Mouse (Mus musculus) gastrocnemius, postnatal 36 days (tissue): ENCODE measurements around the gene Nlrp9b. TPM values are rescaled to one million over a fixed set of nuclear protein-coding genes. Genes with fewer than 3 reads are reported as not detected.
"Not testable (repeated sequence)": the region's sequence is repeated elsewhere in the genome, so short reads cannot be mapped to it uniquely, and the experiment has no call there.

Source experiments
- DNase-seq, 2 experiments: peaks; one replicate each; pipeline ENCODE4 v3.0.0; 2022
- intact Hi-C: fragments of 180-260 bp; cut with DNase I; formaldehyde crosslinking; loops from one replicate; pipeline ENCODE4 v1.15.1; 2025
- long read RNA-seq, 2 experiments: library from polyadenylated mRNA; stranded (forward); transcript quantifications; one replicate each; pipeline ENCODE4 v2.0.0; 2021
- total RNA-seq, 2 experiments: library from RNA; stranded (reverse); gene quantifications; 2 replicates each; pipeline ENCODE4 v1.2.3; 2021

Gene Nlrp9b
- total RNA-seq, result not detected
- long read RNA-seq, experiment 1, result 0 reads
- long read RNA-seq, experiment 2, result 0 reads

GRCm38 (mm10) chr7:19991165-19991564, at the start of gene Nlrp9b:
Gene Nlrp9b (plus strand): TSS chr7:19991465.
- DNase-seq, intact Hi-C loops: not testable (repeated sequence)

DNA sequence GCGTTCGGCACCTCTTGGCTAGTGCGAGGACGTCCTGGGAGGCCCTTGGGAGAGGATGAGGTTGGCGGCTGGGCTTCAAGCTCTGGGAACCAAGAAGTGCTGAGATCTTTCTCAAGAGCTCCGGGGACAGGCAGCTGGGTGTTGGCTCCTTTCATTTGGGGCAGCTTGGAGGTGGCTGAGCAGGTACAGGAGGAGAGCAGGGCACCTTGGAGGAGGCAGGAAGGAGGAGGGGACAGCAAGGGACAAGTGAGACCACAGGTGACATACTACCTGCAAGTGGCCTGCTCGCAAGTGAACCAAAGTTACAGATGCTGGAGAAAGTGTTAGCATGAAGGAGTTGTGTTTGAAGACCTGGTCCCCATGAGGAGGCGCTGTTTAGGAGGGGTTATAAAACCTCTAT, 46.6 kb upstream of the Nlrp9b start:
- no peak for DNase-seq
- intact Hi-C loops, result no loop called here

GRCm38 (mm10) chr7:19945201-19945600, 46.1 kb upstream of the Nlrp9b start:
- DNase-seq, result no peak
- intact Hi-C loops, result no loop called here

DNA sequence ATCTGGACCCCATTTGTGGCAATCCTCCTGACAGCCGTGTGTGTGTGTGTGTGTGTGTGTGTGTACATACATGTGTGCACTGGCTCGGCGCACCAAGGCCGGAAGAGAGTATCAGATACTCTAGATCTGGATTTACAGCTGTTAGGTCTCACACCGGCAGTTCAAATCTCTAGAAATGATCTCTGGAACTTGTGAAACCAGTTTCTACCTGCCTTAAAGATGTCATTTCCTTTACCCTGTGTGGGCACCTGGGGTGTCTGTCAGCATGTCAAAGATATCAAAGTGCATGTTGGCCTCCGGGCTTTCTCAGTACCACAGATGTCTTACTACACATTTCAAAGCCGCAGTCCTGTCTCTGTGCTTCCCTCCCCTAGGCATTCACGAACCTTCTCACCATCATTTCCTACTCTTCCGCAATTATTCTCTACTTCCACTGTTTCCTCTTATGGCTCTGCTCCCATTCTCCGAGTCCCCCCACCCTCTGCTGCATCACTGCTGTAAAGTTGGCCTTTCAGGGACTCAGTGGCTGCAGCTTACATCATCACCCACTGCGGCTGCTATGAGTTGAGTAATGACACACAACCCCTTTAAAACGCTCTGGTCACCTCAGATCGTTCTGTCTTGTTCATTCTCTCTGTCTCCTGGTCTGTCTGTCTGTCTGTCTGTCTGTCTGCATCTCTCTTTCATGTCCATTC, 45.3 kb upstream of the Nlrp9b start:
- intact Hi-C loops, result no loop called here
- no peak for DNase-seq

DNA sequence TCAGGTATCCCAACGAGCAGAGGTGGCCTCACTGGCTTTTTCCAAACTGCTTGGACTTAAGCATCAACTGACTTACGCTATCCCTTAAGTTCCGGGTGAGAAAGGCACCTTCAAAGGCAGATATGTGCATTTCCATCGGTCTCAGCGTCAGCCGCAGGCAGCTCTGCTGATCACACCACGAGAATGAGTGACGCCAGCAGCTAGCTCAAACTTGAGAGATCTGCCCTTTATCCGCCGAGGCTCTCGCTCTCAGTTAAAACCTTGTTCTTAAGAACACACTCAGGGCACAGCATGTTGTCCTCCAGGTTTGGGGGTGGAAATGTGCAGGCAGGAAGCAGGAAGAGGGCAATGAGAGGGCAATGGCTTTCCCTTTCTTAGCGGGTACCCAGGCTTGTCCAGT, 42.3 kb upstream of the Nlrp9b start:
- intact Hi-C loops, result no loop called here
- no peak for DNase-seq

GRCm38 (mm10) chr7:19949996-19950395, 41.3 kb upstream of the Nlrp9b start:
- intact Hi-C loops, result loop anchor here (10.0 kb wide), 2 partner anchors 75 to 145 kb away; no protein-coding TSS in a partner anchor
- DNase-seq, result no peak

DNA sequence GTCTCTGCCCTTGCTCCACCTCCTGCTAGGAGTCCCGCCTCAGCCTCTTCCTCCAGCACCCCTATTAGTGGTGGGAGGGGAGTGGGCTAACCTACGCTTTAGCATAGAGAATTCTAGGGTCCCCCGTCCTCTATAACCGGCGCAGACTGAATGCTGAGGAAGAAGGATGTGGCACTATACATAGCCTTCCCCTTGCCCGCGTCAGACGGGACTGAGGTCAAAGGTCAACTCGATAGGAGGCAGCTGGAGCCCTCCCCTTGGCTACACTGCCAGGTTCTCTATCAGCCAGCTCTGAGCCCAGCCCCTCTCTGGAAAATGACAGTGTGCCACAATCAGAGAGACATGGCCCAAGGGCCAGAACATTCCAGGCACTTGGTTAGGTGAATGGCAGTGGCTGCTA, 40.7 kb upstream of the Nlrp9b start, which contains the start of gene Igsf23:
Gene Igsf23 (minus strand): TSS at position 168 of the 400 bp plus-strand sequence.
- DNase-seq, result no peak
- intact Hi-C loops, result loop anchor here (10.0 kb wide), 2 partner anchors 76 to 146 kb away; no protein-coding TSS in a partner anchor

- intact Hi-C loops, result loop anchor here (10.0 kb wide), 2 partner anchors 78 to 148 kb away; no protein-coding TSS in a partner anchor
- no peak for DNase-seq
Measured at GRCm38 (mm10) chr7:19952320-19952986, 38.8 kb upstream of the Nlrp9b start.

GRCm38 (mm10) chr7:19953054-19953453, 38.2 kb upstream of the Nlrp9b start:
- no peak for DNase-seq
- intact Hi-C loops, result loop anchor here (10.0 kb wide), 2 partner anchors 78 to 148 kb away; no protein-coding TSS in a partner anchor

- intact Hi-C loops, result loop anchor here (1.0 to 10.0 kb wide), 3 partner anchors 46 to 151 kb away; no protein-coding TSS in a partner anchor
- no peak for DNase-seq
Measured at GRCm38 (mm10) chr7:19955861-19956260, 35.4 kb upstream of the Nlrp9b start.

DNA sequence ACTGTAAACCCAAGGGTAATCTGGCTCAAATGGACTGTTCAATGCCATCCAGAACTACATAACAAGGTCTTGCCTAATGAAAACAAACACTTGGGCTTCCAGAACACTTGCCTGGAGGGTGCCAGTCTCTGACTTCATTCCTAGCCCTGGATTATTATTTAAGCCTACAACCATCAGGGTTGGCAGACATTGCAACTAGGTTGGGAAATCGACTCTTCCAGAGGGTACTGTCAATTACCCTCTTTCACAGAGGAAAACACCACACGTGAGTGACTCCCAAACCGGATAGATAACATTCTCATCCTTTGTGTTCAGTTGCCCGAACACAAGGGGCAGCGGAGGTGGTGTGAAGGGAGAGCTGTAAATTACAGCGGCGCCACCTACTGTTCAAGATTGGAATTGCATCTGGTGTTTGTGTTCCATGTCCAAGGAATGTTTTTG, 34.9 kb upstream of the Nlrp9b start:
- intact Hi-C loops, result loop anchor here (1.0 to 10.0 kb wide), 3 partner anchors 46 to 152 kb away; no protein-coding TSS in a partner anchor
- DNase-seq, result peak; percentile 68 to 81

DNA sequence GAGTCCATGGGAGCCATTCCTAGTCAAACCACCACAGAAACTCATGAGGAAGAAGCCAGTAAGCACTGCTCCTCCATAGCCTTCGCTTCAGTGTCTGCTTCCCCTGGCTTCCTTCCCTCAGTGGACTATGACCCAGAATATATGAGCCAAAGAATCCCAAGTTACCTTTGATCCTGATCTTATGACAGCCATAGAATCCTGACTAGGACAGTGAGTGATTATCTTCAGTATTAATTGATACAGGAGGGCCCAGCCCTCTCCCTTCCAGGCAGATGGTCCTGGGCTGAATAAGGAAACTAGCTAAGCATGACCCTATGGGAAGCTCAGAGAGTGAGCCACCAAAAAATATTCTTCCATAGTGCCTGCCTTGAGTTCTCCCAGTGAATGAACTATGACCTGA, 28.8 kb upstream of the Nlrp9b start:
- DNase-seq, result no peak
- intact Hi-C loops, result no loop called here

DNA sequence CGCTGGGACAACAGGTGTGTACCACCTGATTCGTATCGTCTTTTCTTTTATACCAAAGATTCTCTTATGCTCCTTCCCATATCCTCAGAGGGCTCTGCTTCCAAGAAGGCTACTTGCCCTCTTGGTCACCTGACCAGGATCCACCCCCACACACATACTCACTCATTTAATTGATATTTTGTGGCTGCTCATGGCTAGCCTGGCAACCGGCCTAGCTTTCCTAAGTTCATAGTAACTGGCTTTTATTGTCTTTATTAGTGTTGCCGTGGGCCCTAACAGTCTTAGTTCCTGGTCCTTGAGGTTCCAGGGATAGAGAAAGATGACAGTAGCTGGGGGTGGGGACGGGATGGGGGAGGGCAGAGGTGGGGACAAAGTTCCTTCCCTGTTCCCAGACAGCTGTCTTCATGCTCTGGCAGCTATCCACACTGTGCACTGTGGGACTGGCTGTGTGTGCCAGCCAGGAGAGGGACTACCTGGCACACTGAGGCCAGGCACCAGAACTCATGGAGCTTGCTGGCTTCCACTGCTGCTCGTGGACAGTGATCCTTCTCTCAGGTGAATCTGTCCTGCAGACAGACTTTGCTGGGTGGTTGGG, 26.2 kb upstream of the Nlrp9b start, which contains the start of gene Ceacam20:
Gene Ceacam20 (plus strand): TSS at position 428 of the 595 bp plus-strand sequence.
- DNase-seq, result no peak

DNA sequence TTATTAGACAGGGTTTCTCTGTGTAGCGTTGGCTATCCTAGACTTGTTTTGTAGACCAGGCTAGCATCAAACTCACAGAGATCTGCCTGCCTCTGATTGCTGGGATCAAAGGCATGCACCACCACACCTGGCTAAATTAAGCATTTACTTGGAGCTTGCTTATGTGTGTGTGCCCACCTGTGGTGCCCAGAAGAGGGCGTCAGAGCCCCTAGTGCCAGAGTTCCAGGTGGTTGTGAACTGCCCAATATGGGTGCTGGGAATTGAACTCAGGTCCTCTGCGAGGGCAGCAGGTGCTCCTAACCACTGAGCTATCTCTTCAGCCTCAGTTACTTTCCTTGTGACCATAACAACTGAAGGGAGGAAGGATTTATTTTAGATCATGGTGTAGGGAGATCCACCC, 22.2 kb upstream of the Nlrp9b start:
- DNase-seq, result no peak
- intact Hi-C loops, result no loop called here

More for the DNA sequence above, 26.2 kb upstream of the Nlrp9b start, which contains the start of gene Ceacam20:
- intact Hi-C loops, result no loop called here

DNA sequence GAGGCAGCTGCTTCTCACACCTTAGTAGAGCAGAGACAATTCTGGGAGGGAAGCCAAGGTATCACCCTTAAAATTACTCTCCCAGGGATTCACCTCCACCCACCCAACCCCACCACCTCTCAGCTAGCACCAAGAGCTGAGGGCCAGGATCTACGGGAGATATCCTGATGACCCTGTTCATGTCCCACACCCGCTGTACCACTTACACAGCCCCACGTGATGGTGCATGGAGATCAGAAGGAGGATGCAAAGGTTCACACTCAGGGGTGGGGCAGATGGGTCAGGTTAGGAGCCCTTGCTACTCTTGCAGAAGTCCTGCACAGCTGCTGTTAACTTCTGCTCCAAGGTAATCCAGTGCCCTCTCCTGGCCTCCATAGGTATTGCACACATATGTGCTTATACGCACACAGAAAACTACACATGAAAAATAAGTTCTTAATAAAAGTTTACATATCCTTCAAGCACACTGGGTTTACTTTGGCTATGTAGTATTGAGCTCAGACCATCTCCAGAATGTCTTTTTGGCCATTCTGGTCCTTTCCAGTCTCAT, 21.6 kb upstream of the Nlrp9b start:
- no peak for DNase-seq
- intact Hi-C loops, result no loop called here

DNA sequence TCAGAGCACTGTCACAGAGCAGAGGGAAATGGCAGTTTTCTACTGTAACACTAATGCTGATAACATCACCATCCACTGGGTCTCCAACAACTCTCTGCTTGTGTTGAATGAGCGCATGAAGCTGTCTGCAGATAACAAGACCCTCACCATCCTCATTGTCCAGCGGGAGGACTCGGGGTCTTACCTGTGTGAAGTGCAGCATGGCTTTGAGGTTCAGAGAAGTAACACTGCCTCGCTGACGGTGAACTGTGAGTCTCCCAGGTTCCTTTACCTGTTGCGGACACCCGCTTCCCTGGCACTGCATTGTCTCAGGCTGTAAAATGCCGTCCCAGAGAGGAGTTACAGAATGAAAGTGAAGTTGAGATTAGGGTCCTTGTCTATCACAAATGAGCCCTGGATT, 21.1 kb upstream of the Nlrp9b start:
- intact Hi-C loops, result no loop called here

DNA sequence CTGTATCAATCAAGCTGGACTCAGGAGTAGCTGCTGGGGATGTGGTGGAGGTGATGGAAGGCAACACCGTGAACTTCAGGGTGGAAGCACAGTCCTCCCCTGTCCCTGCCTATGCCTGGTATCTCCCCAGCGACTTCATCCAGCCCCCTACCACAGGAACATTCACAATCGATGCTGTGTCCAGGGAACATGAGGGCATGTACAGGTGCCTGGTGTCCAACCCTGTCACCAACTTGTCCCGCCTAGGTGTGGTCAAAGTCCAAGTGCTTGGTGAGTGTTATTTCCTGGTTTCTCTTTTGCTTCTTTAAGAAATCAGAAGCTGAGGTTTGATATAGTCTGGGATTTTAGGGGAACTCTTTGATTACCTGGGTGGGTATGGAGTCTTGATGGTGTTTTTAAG, 19.7 kb upstream of the Nlrp9b start:
- intact Hi-C loops, result no loop called here
- no peak for DNase-seq

More for the DNA sequence above, 21.1 kb upstream of the Nlrp9b start:
- no peak for DNase-seq

GRCm38 (mm10) chr7:19996721-19997120, 5.5 kb downstream of the Nlrp9b start:
- DNase-seq, intact Hi-C loops: not testable (repeated sequence)

DNA sequence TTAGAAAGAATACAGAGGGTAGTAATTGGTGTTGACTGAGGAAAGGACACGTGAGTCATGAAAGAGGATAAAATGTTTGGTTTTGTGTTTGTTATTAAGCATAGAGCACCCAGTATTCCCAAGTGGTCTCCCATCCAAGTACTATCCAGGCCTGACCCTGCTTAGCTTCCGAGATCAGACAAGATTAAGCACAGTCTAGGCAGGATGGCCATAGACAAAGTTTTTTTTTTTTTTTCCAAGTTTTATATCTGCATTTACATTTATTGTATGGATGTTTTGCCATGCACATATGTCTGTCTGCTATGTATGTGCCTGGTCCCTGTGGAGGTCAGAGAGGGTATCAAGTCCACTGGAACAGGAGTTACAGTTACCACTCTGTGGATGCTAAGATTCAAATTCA, 18.7 kb downstream of the Nlrp9b start:
- intact Hi-C loops, result no loop called here
- no peak for DNase-seq

DNA sequence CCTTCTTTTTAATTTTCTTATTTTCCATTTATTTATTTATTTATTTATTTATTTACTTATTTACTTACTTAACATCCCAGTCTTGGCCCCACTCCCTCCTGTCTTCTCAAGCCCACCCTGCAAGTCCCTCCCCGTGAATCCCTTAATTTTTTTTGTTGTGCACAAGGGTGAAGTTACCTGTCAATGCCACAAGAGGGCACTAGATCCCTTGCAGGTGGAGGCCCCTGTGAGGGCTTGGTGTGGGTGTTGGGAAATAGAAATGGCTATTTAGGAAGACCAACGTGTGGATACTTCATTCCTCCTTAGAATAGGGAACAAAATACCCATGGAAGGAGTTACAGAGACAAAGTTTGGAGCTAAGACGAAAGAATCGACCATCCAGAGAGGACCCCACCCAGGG, 72.8 kb downstream of the Nlrp9b start:
- DNase-seq, intact Hi-C loops: not testable (repeated sequence)

DNA sequence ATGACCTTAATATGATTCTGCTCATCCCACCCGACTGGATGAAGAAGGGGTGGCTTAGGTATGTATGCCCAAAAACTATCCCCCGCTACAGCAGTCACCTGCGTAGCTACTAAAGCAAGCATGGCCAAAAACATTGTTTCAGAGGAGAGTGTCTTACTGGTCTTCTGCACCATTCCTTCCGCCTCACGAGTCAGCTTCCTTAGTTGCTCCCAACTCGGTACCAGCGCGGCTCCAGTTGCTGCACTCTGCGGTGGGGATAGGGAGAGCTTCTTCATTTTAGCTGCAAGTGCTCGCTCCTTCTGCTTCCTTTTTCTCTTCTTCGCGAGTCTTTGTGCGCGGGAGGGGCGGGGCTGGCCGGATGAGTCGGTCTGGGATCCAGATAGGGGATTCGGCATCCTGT, 86.9 kb downstream of the Nlrp9b start:
- DNase-seq, intact Hi-C loops: not testable (repeated sequence)
